Mouse (Mus musculus): ENCODE results near the gene Olfr823. TPM values are rescaled to one million over a fixed set of nuclear protein-coding genes. Genes with fewer than 3 reads are reported as not detected.

Olfr823 gene
- polyA plus RNA-seq (2014; fragmentation: Illumina TruSeq; extraction: RNeasy Lipid Tissue Mini Kit (QIAGEN cat#74804); ENCODE audit: low read depth, low replicate concordance) = not detected

DNA sequence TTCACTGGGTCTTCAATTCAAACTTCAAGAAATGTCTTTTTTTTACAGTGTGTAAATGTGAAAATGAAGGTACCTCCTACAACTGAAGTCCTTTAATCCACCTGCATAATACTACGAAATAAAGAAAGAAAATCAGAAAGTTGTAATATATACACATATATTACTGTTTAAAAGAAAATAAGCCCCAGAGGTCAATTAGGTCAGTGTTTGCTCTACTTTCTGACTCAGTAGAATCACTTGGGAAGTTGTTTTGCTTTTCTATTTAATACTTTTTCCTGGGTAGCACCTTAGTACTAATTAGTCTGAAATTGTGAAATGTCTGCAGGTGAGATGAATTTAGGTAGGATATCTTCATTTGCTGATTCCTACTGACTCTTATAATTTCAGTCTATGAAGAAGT lies at the start of gene Olfr823:
Olfr823 (minus strand) TSS at position 101 of the 400 bp plus-strand sequence.

DNA sequence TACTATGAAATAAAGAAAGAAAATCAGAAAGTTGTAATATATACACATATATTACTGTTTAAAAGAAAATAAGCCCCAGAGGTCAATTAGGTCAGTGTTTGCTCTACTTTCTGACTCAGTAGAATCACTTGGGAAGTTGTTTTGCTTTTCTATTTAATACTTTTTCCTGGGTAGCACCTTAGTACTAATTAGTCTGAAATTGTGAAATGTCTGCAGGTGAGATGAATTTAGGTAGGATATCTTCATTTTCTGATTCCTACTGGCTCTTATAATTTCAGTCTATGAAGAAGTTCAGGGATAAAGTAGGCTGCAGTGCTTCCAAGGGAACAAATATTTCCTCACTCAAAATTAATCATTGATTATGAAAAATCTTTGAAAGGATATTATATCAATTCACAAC lies 14.7 kb upstream of the Olfr823 start, which contains the start of gene Olfr824:
Olfr824 (minus strand) TSS at position 101 of the 400 bp plus-strand sequence.

DNA sequence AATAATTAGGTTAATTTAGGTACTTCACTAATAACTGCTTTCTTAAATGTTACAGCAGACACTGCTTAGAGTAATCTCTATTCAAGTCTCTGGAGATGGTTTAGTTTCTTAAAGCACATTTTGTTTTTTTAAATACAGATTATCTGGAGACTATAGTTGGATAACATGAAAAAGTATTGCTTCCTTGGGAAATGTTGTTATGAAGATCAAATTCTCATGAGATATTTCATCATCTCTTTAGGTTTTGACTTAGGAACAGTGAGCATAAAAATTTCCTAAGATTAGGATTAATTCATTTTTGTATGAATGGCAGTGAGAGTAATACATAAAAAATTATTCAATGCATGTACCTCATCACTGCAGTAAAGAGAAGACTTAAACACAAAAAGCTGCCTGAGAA lies 44.3 kb downstream of the Olfr823 start, which contains the start of gene Olfr822:
Olfr822 (plus strand) TSS at position 301 of the 400 bp plus-strand sequence.

Other genes with a start within 250 kb of the Olfr823 start
- gene Olfr814, start 235.5 kb downstream of the Olfr823 start, polyA plus RNA-seq (2014; fragmentation: Illumina TruSeq; extraction: RNeasy Lipid Tissue Mini Kit (QIAGEN cat#74804); ENCODE audit: low read depth, low replicate concordance) = not detected
- not detected for gene Olfr815, start 209.5 kb downstream of the Olfr823 start, polyA plus RNA-seq (2014; fragmentation: Illumina TruSeq; extraction: RNeasy Lipid Tissue Mini Kit (QIAGEN cat#74804); ENCODE audit: low read depth, low replicate concordance)
- not detected for gene Olfr816, start 199.8 kb downstream of the Olfr823 start, polyA plus RNA-seq (2014; fragmentation: Illumina TruSeq; extraction: RNeasy Lipid Tissue Mini Kit (QIAGEN cat#74804); ENCODE audit: low read depth, low replicate concordance)
- gene Olfr818, start 166.3 kb downstream of the Olfr823 start, polyA plus RNA-seq (2014; fragmentation: Illumina TruSeq; extraction: RNeasy Lipid Tissue Mini Kit (QIAGEN cat#74804); ENCODE audit: low read depth, low replicate concordance) = not detected
- gene Olfr819, start 148.1 kb downstream of the Olfr823 start, polyA plus RNA-seq (2014; fragmentation: Illumina TruSeq; extraction: RNeasy Lipid Tissue Mini Kit (QIAGEN cat#74804); ENCODE audit: low read depth, low replicate concordance) = not detected
- gene Olfr247, start 139.2 kb downstream of the Olfr823 start, polyA plus RNA-seq (2014; fragmentation: Illumina TruSeq; extraction: RNeasy Lipid Tissue Mini Kit (QIAGEN cat#74804); ENCODE audit: low read depth, low replicate concordance) = not detected
- not detected for gene Gm10310, start 130.3 kb downstream of the Olfr823 start, polyA plus RNA-seq (2014; fragmentation: Illumina TruSeq; extraction: RNeasy Lipid Tissue Mini Kit (QIAGEN cat#74804); ENCODE audit: low read depth, low replicate concordance)
- gene Olfr820, start 102.8 kb downstream of the Olfr823 start, polyA plus RNA-seq (2014; fragmentation: Illumina TruSeq; extraction: RNeasy Lipid Tissue Mini Kit (QIAGEN cat#74804); ENCODE audit: low read depth, low replicate concordance) = not detected
- gene Olfr821, start 85.0 kb downstream of the Olfr823 start, polyA plus RNA-seq (2014; fragmentation: Illumina TruSeq; extraction: RNeasy Lipid Tissue Mini Kit (QIAGEN cat#74804); ENCODE audit: low read depth, low replicate concordance) = not detected
- not detected for gene Olfr822, start 44.2 kb downstream of the Olfr823 start, polyA plus RNA-seq (2014; fragmentation: Illumina TruSeq; extraction: RNeasy Lipid Tissue Mini Kit (QIAGEN cat#74804); ENCODE audit: low read depth, low replicate concordance)
- not detected for gene Olfr824, start 14.6 kb upstream of the Olfr823 start, polyA plus RNA-seq (2014; fragmentation: Illumina TruSeq; extraction: RNeasy Lipid Tissue Mini Kit (QIAGEN cat#74804); ENCODE audit: low read depth, low replicate concordance)
- not detected for gene Olfr825, start 51.4 kb upstream of the Olfr823 start, polyA plus RNA-seq (2014; fragmentation: Illumina TruSeq; extraction: RNeasy Lipid Tissue Mini Kit (QIAGEN cat#74804); ENCODE audit: low read depth, low replicate concordance)
- not detected for gene Olfr826, start 68.8 kb upstream of the Olfr823 start, polyA plus RNA-seq (2014; fragmentation: Illumina TruSeq; extraction: RNeasy Lipid Tissue Mini Kit (QIAGEN cat#74804); ENCODE audit: low read depth, low replicate concordance)
- gene Olfr827, start 99.0 kb upstream of the Olfr823 start, polyA plus RNA-seq (2014; fragmentation: Illumina TruSeq; extraction: RNeasy Lipid Tissue Mini Kit (QIAGEN cat#74804); ENCODE audit: low read depth, low replicate concordance) = not detected
- gene Neurod4, start 164.9 kb upstream of the Olfr823 start, polyA plus RNA-seq (2014; fragmentation: Illumina TruSeq; extraction: RNeasy Lipid Tissue Mini Kit (QIAGEN cat#74804); ENCODE audit: low read depth, low replicate concordance) = not detected
- not detected for gene Tespa1, start 207.5 kb upstream of the Olfr823 start, polyA plus RNA-seq (2014; fragmentation: Illumina TruSeq; extraction: RNeasy Lipid Tissue Mini Kit (QIAGEN cat#74804); ENCODE audit: low read depth, low replicate concordance)

All from testis, adult 10 weeks (tissue).